Comparison of ENCODE assay signal across 9 mouse cellular contexts in genomic region chr8:108910843-108911242, GRCm38 (mm10).
A peak's percentile ranks its signal among the peaks of the same experiment; 100 is the strongest.
DNase-seq lines count a peak whose midpoint lies in the region; ATAC-seq lines count a peak whose summit lies in the region.
"Had no signal": no experiment of that assay in that cellular context is flagged by ENCODE, and none has a peak within 500 bp of the region (broad histone marks: within the 10 kb centered on the region; RNA-seq: fewer than 3 reads in every experiment).

No protein-coding gene starts in this region.

- no peak overlapping the region for H3K4me2 ChIP-seq in forebrain, embryonic 15.5 days (replicated peaks)
- H3K4me2 ChIP-seq in hindbrain, embryonic 13.5 days: no peak overlapping the region
- H3K4me2 ChIP-seq in midbrain, embryonic 15.5 days: no peak overlapping the region

- H3K4me1 ChIP-seq in forebrain, embryonic 15.5 days: peaks cover 33% of the 10 kb centered on the region
- peaks cover 54% of the 10 kb centered on the region for H3K4me1 ChIP-seq in hindbrain, embryonic 13.5 days (replicated peaks)
- peaks cover 51% of the 10 kb centered on the region for H3K4me1 ChIP-seq in midbrain, embryonic 15.5 days

- 87% methylated on average over 12 of the region's 12 CpGs for WGBS in forebrain, embryonic 15.5 days
- 79% methylated on average over 12 of the region's 12 CpGs for WGBS in hindbrain, embryonic 13.5 days
- 67% methylated on average over 12 of the region's 12 CpGs for WGBS in midbrain, embryonic 15.5 days

- H3K27ac ChIP-seq in forebrain, embryonic 15.5 days (replicated peaks): peak overlapping the region; percentile 61
- H3K27ac ChIP-seq in hindbrain, embryonic 13.5 days: peak overlapping the region; percentile 76
- H3K27ac ChIP-seq in midbrain, embryonic 15.5 days: peak overlapping the region; percentile 75
- H3K27ac ChIP-seq: kidney, postnatal 0 days had no signal

- H3K9ac ChIP-seq in forebrain, embryonic 15.5 days (replicated peaks): no peak overlapping the region
- H3K9ac ChIP-seq in hindbrain, embryonic 13.5 days: no peak overlapping the region; the same call in 1 of the 2 replicates
- H3K9ac ChIP-seq in midbrain, embryonic 15.5 days: no peak overlapping the region

- no peaks in the 10 kb centered on the region for H3K27me3 ChIP-seq in forebrain, embryonic 15.5 days
- 0 out of 2 replicates have a peak, but pooled peaks cover 10% of the 10 kb centered on the region for H3K27me3 ChIP-seq in hindbrain, embryonic 13.5 days
- no peaks in the 10 kb centered on the region for H3K27me3 ChIP-seq in midbrain, embryonic 15.5 days (replicated peaks)

- no peak overlapping the region for H3K4me3 ChIP-seq in forebrain, embryonic 15.5 days
- H3K4me3 ChIP-seq in hindbrain, embryonic 13.5 days: no peak overlapping the region
- H3K4me3 ChIP-seq in midbrain, embryonic 15.5 days: no peak overlapping the region

- ATAC-seq in forebrain, embryonic 15.5 days (replicated peaks): no peak
- no peak for ATAC-seq in hindbrain, embryonic 13.5 days (ENCODE audit: low FRiP score)
- ATAC-seq in midbrain, embryonic 15.5 days (replicated peaks): no peak

- DNase-seq in left cerebral cortex, postnatal 14 days (ENCODE audit: low spot score in 2 of 2): peak; percentile 40 to 47
- no peak for DNase-seq in left cerebral cortex, adult 11 months (ENCODE audit: low spot score)
- no peak for DNase-seq in embryo, embryonic 10 days (ENCODE audit: low spot score)
- DNase-seq in thymus, postnatal 0 days (ENCODE audit: low spot score): no peak
- DNase-seq in urinary bladder, adult 2 months (ENCODE audit: low spot score): no peak

- H3K9me3 ChIP-seq in forebrain, embryonic 15.5 days: no peaks in the 10 kb centered on the region
- H3K9me3 ChIP-seq in hindbrain, embryonic 13.5 days: no peaks in the 10 kb centered on the region
- no peaks in the 10 kb centered on the region for H3K9me3 ChIP-seq in midbrain, embryonic 15.5 days

- intact Hi-C loops in left cerebral cortex, postnatal 14 days (cut with DNase I): loop anchor here (2.0 to 5.0 kb wide), 2 partner anchors 120 to 194 kb away; no protein-coding TSS in a partner anchor

- H3K36me3 ChIP-seq in forebrain, embryonic 15.5 days: no peaks in the 10 kb centered on the region
- H3K36me3 ChIP-seq in hindbrain, embryonic 13.5 days: no peaks in the 10 kb centered on the region
- H3K36me3 ChIP-seq in midbrain, embryonic 15.5 days (replicated peaks): no peaks in the 10 kb centered on the region

Comparison
In these comparisons a context has a peak if more than half of its experiments do, and no peak if none do; other contexts are left out.
1. DNase-seq: peak in left cerebral cortex, postnatal 14 days (2 of 2); none in left cerebral cortex, adult 11 months (single experiment), embryo, embryonic 10 days (single experiment), thymus, postnatal 0 days (single experiment) and urinary bladder, adult 2 months (single experiment).
2. Peak in every context shown above with its lines, with median percentiles within 50 percentile points of each other: H3K27ac ChIP-seq.